8 mouse cellular contexts compared by ENCODE assay signal in the genomic region with DNA sequence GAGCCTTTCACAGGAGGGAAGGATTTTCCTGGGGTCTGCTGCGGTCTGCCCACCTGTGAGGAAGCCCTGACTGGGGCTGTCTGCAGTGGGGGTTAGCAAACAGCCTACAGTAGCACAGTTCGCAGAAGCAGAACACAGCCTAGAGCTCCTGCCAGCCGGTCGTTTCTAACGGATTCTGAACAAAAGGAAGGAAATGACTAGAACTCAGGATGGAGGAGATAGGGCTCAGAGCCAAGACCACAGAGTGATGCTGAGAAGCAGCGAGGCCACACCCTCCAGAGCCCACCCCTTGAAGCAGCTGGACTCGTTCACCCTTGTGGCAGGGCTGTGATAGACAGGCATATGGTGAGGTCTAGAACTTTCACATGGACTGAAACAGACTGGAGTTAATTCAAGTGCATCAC. TPM values are rescaled to one million over a fixed set of nuclear protein-coding genes. Genes with fewer than 3 reads are reported as not detected.
DNase-seq lines count a peak whose midpoint lies in the region; ATAC-seq and TF ChIP-seq lines count a peak whose summit lies in the region.

No protein-coding gene starts in this region.

- no peak for TF ChIP-seq CTCF in kidney, postnatal 0 days (IDR thresholded peaks at IDR 0.05; ENCODE audit: low read depth)

- no peak overlapping the region for H3K9ac ChIP-seq in kidney, postnatal 0 days (ENCODE audit: low read depth, low read length)
- H3K9ac ChIP-seq in heart, embryonic 14.5 days (ENCODE audit: low read length), result no peak overlapping the region

- DNase-seq in kidney, postnatal 0 days (ENCODE audit: low spot score), result peak; percentile 66
- no peak for DNase-seq in kidney, postnatal 25 days
- peak; percentile 12 for DNase-seq in NIH3T3 (ENCODE audit: low read depth)
- DNase-seq in lung, postnatal 10 days, result peak; percentile 65
- DNase-seq in cerebellum, adult 11-12 months, result no peak
- DNase-seq in layer of hippocampus, adult 9-11 months, result no peak
- DNase-seq in cerebellum, adult 8-10 months, result no peak

- H3K4me1 ChIP-seq in kidney, postnatal 0 days (replicated peaks; ENCODE audit: insufficient read depth, low read length), result no peaks in the 10 kb centered on the region; the same call in 1 of the 2 replicates
- peaks cover 5 to 12% of the 10 kb centered on the region in 2 experiments for H3K4me1 ChIP-seq in heart, embryonic 14.5 days (ENCODE audit: control insufficient read depth in 2 of 2, insufficient read depth in 2 of 2, low read length in 2 of 2)

- H3K4me2 ChIP-seq in kidney, postnatal 0 days (ENCODE audit: low read length), result no peak overlapping the region
- no peak overlapping the region for H3K4me2 ChIP-seq in heart, embryonic 14.5 days (ENCODE audit: low read length)

- ATAC-seq in kidney, postnatal 0 days (replicated peaks; ENCODE audit: low FRiP score, low read depth), result no peak
- peak; percentile 82 for ATAC-seq in heart, embryonic 14.5 days (ENCODE audit: insufficient number of reproducible peaks, insufficient read depth, low FRiP score, low read depth)

- no peak overlapping the region for H3K4me3 ChIP-seq in kidney, postnatal 0 days (replicated peaks; ENCODE audit: low read depth, low read length)
- no peak overlapping the region for H3K4me3 ChIP-seq in heart, embryonic 14.5 days (ENCODE audit: control insufficient read depth in 1 of 2, insufficient read depth in 1 of 2, low read depth in 1 of 2, low read length in 2 of 2)

- H3K9me3 ChIP-seq in kidney, postnatal 0 days (replicated peaks; ENCODE audit: low read length), result peaks cover 11% of the 10 kb centered on the region; the same call in 1 of the 2 replicates
- peaks cover 19% of the 10 kb centered on the region for H3K9me3 ChIP-seq in heart, embryonic 14.5 days (ENCODE audit: control insufficient read depth, low read length)

- H3K27ac ChIP-seq in kidney, postnatal 0 days, result no peak overlapping the region
- H3K27ac ChIP-seq in heart, embryonic 14.5 days (replicated peaks in 1 of 2; ENCODE audit: control insufficient read depth in 1 of 2, insufficient read depth in 1 of 2, low read depth in 2 of 2, low read length in 2 of 2), result 0 out of 4 replicates have a peak overlapping the region, but pooled peaks of 1 of the 2 experiments have one; percentile 30

- H3K36me3 ChIP-seq in kidney, postnatal 0 days (ENCODE audit: insufficient read depth, low read length), result no peaks in the 10 kb centered on the region
- H3K36me3 ChIP-seq in heart, embryonic 14.5 days (ENCODE audit: control insufficient read depth, insufficient read depth, low read length), result no peaks in the 10 kb centered on the region

- H3K27me3 ChIP-seq in kidney, postnatal 0 days (ENCODE audit: insufficient read depth, low read length), result no peaks in the 10 kb centered on the region
- H3K27me3 ChIP-seq in heart, embryonic 14.5 days (ENCODE audit: control insufficient read depth, insufficient read depth, low read length), result no peaks in the 10 kb centered on the region

- 39% methylated on average over 7 of the region's 7 CpGs for WGBS in kidney, postnatal 0 days
- 43% methylated on average over 7 of the region's 7 CpGs for WGBS in heart, embryonic 14.5 days

RNA-seq across cellular contexts. Expression of a gene that starts 33.9 kb away (rescaled TPM):
- 0.13 and 0.19 TPM in 2 replicates for polyA plus RNA-seq in kidney, postnatal 0 days (2015; fragmentation: Nextera tagmentation; extraction: Ambion mirVana)
- not detected in 2 replicates for polyA plus RNA-seq in heart, embryonic 14.5 days (2014; fragmentation: Nextera tagmentation; extraction: Ambion mirVana)

RNA-seq across cellular contexts. Expression of a gene that starts 39.9 kb away (rescaled TPM):
- 0.48 and 0.50 TPM in 2 replicates for polyA plus RNA-seq in kidney, postnatal 0 days (2015; fragmentation: Nextera tagmentation; extraction: Ambion mirVana)
- polyA plus RNA-seq in heart, embryonic 14.5 days (2014; fragmentation: Nextera tagmentation; extraction: Ambion mirVana), result 0.74 and 0.77 TPM in 2 replicates

Comparison
In these comparisons a context has a peak if more than half of its experiments do, and no peak if none do; other contexts are left out.
1. DNase-seq: peak in kidney, postnatal 0 days (single experiment), NIH3T3 (single experiment) and lung, postnatal 10 days (single experiment); none in kidney, postnatal 25 days (0 of 2), cerebellum, adult 11-12 months (single experiment), layer of hippocampus, adult 9-11 months (single experiment) and cerebellum, adult 8-10 months (single experiment).